Mouse (Mus musculus): Measurements from ENCODE around the gene Sec24a. TPM values are rescaled to one million over a fixed set of nuclear protein-coding genes. Genes with fewer than 3 reads are reported as not detected.

Sec24a gene
- polyA plus RNA-seq, 1 experiment from 2014 or later: 22.8 TPM

DNA sequence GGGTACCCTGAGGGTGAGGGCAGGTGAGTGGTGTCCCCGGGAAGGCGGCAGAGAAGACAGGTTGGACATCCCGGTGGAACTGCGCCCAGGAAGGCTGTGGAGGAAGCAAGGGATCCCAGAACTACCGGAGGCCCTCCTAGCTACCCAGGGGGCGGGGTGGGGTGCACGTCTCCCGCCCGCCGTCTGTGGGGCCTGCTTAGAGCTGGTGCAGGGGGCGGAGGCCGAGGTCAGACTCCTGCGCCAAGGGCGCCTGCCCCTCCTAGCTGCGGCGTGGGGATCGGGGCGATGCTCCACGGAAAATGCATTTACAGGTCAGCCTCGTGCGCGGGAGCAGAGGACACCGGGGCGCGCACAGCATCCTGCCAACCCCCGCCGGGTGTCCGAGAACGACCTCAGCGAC, 113.2 kb downstream of the Sec24a start:
- H3K9ac ChIP-seq (replicated peaks; ENCODE audit: low read depth, low read length): peak overlapping the region; percentile 53
- H3K4me1 ChIP-seq (ENCODE audit: control insufficient read depth, insufficient read depth, low read length): peaks cover 15% of the 10 kb centered on the region
- peak overlapping the region; percentile 70 for H3K4me2 ChIP-seq (ENCODE audit: low read depth, low read length)
- H3K36me3 ChIP-seq (ENCODE audit: control insufficient read depth, insufficient read depth, low read length): no peaks in the 10 kb centered on the region
- peak; percentile 15; the same call in 1 of the 2 replicates for ATAC-seq (ENCODE audit: low read depth)
- H3K27me3 ChIP-seq (ENCODE audit: control insufficient read depth, insufficient read depth, low read length): peaks cover 5% of the 10 kb centered on the region; the same call in 1 of the 2 replicates
- H3K4me3 ChIP-seq (ENCODE audit: low read depth, low read length): peak overlapping the region; percentile 53
- H3K27ac ChIP-seq (ENCODE audit: low read depth, low read length): no peak overlapping the region
- no peaks in the 10 kb centered on the region for H3K9me3 ChIP-seq (ENCODE audit: control insufficient read depth, low read length)
- 0% methylated on average over 27 of the region's 30 CpGs for WGBS

- peak overlapping the region; percentile 53 for H3K4me3 ChIP-seq (ENCODE audit: low read depth, low read length)
- peaks cover 15% of the 10 kb centered on the region for H3K4me1 ChIP-seq (ENCODE audit: control insufficient read depth, insufficient read depth, low read length)
- no peak for ATAC-seq (ENCODE audit: low read depth)
- 3% methylated on average over 7 of the region's 7 CpGs for WGBS
- H3K4me2 ChIP-seq (ENCODE audit: low read depth, low read length): peak overlapping the region; percentile 70
- peaks cover 5% of the 10 kb centered on the region; the same call in 1 of the 2 replicates for H3K27me3 ChIP-seq (ENCODE audit: control insufficient read depth, insufficient read depth, low read length)
- H3K27ac ChIP-seq (ENCODE audit: low read depth, low read length): no peak overlapping the region
- H3K9me3 ChIP-seq (ENCODE audit: control insufficient read depth, low read length): no peaks in the 10 kb centered on the region
- H3K36me3 ChIP-seq (ENCODE audit: control insufficient read depth, insufficient read depth, low read length): no peaks in the 10 kb centered on the region
- H3K9ac ChIP-seq (replicated peaks; ENCODE audit: low read depth, low read length): peak overlapping the region; percentile 53
Observed at GRCm38 (mm10) chr11:51649889-51650199, 113.6 kb downstream of the Sec24a start.

- peak overlapping the region; percentile 53; the same call in 1 of the 2 replicates for H3K4me3 ChIP-seq (ENCODE audit: low read depth, low read length)
- no peak for ATAC-seq (ENCODE audit: low read depth)
- peak overlapping the region; percentile 70 for H3K4me2 ChIP-seq (ENCODE audit: low read depth, low read length)
- H3K27ac ChIP-seq (ENCODE audit: low read depth, low read length): no peak overlapping the region
- no peaks in the 10 kb centered on the region for H3K36me3 ChIP-seq (ENCODE audit: control insufficient read depth, insufficient read depth, low read length)
- no peaks in the 10 kb centered on the region for H3K9me3 ChIP-seq (ENCODE audit: control insufficient read depth, low read length)
- 29% methylated on average over 11 of the region's 11 CpGs for WGBS
- peaks cover 15% of the 10 kb centered on the region for H3K4me1 ChIP-seq (ENCODE audit: control insufficient read depth, insufficient read depth, low read length)
- peaks cover 5% of the 10 kb centered on the region; the same call in 1 of the 2 replicates for H3K27me3 ChIP-seq (ENCODE audit: control insufficient read depth, insufficient read depth, low read length)
- peak overlapping the region; percentile 21; the same call in 1 of the 2 replicates for H3K9ac ChIP-seq (replicated peaks; ENCODE audit: low read depth, low read length)
Observed at GRCm38 (mm10) chr11:51649111-51649888, 114.1 kb downstream of the Sec24a start.

GRCm38 (mm10) chr11:51648566-51648965, 114.9 kb downstream of the Sec24a start:
- Histone ChIP-seq H3K4me1 (ENCODE audit: control insufficient read depth, insufficient read depth, low read length) (peaks cover 15% of the 10 kb centered on the region), H3K36me3 (ENCODE audit: control insufficient read depth, insufficient read depth, low read length) (no peaks in the 10 kb centered on the region), H3K27me3 (ENCODE audit: control insufficient read depth, insufficient read depth, low read length) (peaks cover 5% of the 10 kb centered on the region; the same call in 1 of the 2 replicates), H3K4me3 (ENCODE audit: low read depth, low read length) (no peak overlapping the region), H3K9ac (replicated peaks; ENCODE audit: low read depth, low read length) (no peak overlapping the region), H3K4me2 (ENCODE audit: low read depth, low read length) (peak overlapping the region; percentile 70; the same call in 1 of the 2 replicates), H3K27ac (ENCODE audit: low read depth, low read length) (no peak overlapping the region), H3K9me3 (ENCODE audit: control insufficient read depth, low read length) (no peaks in the 10 kb centered on the region)
- WGBS: 14% methylated on average over 3 of the region's 3 CpGs
- ATAC-seq (ENCODE audit: low read depth): peak; percentile 16; the same call in 1 of the 2 replicates

GRCm38 (mm10) chr11:51646751-51647667, 116.4 kb downstream of the Sec24a start:
- no peak overlapping the region for H3K4me2 ChIP-seq (ENCODE audit: low read depth, low read length)
- no peak for ATAC-seq (ENCODE audit: low read depth)
- H3K9ac ChIP-seq (replicated peaks; ENCODE audit: low read depth, low read length): no peak overlapping the region
- H3K4me3 ChIP-seq (ENCODE audit: low read depth, low read length): no peak overlapping the region
- H3K27me3 ChIP-seq (ENCODE audit: control insufficient read depth, insufficient read depth, low read length): peaks cover 5% of the 10 kb centered on the region; the same call in 1 of the 2 replicates
- no peaks in the 10 kb centered on the region for H3K36me3 ChIP-seq (ENCODE audit: control insufficient read depth, insufficient read depth, low read length)
- WGBS: 52% methylated on average over 15 of the region's 15 CpGs
- no peaks in the 10 kb centered on the region for H3K9me3 ChIP-seq (ENCODE audit: control insufficient read depth, low read length)
- peaks cover 15% of the 10 kb centered on the region for H3K4me1 ChIP-seq (ENCODE audit: control insufficient read depth, insufficient read depth, low read length)
- H3K27ac ChIP-seq (ENCODE audit: low read depth, low read length): peak overlapping the region; percentile 46; the same call in 1 of the 2 replicates

- Histone ChIP-seq H3K4me3 (ENCODE audit: low read depth, low read length) (no peak overlapping the region), H3K27ac (ENCODE audit: low read depth, low read length) (no peak overlapping the region), H3K36me3 (ENCODE audit: control insufficient read depth, insufficient read depth, low read length) (no peaks in the 10 kb centered on the region), H3K4me1 (ENCODE audit: control insufficient read depth, insufficient read depth, low read length) (peaks cover 15% of the 10 kb centered on the region), H3K9ac (replicated peaks; ENCODE audit: low read depth, low read length) (no peak overlapping the region), H3K9me3 (ENCODE audit: control insufficient read depth, low read length) (no peaks in the 10 kb centered on the region), H3K27me3 (ENCODE audit: control insufficient read depth, insufficient read depth, low read length) (peaks cover 5% of the 10 kb centered on the region; the same call in 1 of the 2 replicates), H3K4me2 (ENCODE audit: low read depth, low read length) (no peak overlapping the region)
- WGBS: 86% methylated on average over 7 of the region's 7 CpGs
- ATAC-seq (ENCODE audit: low read depth): no peak
Observed at GRCm38 (mm10) chr11:51646245-51646644, 117.2 kb downstream of the Sec24a start.

GRCm38 (mm10) chr11:51645293-51645692, 118.1 kb downstream of the Sec24a start:
- ATAC-seq (ENCODE audit: low read depth): no peak

GRCm38 (mm10) chr11:51644217-51644616, 119.2 kb downstream of the Sec24a start:
- no peaks in the 10 kb centered on the region for H3K36me3 ChIP-seq (ENCODE audit: control insufficient read depth, insufficient read depth, low read length)
- H3K4me2 ChIP-seq (ENCODE audit: low read depth, low read length): no peak overlapping the region
- H3K27ac ChIP-seq (ENCODE audit: low read depth, low read length): no peak overlapping the region
- no peak for ATAC-seq (ENCODE audit: low read depth)
- no peak overlapping the region for H3K4me3 ChIP-seq (ENCODE audit: low read depth, low read length)
- H3K27me3 ChIP-seq (ENCODE audit: control insufficient read depth, insufficient read depth, low read length): no peaks in the 10 kb centered on the region
- H3K9ac ChIP-seq (replicated peaks; ENCODE audit: low read depth, low read length): no peak overlapping the region
- H3K9me3 ChIP-seq (ENCODE audit: control insufficient read depth, low read length): no peaks in the 10 kb centered on the region
- peaks cover 6% of the 10 kb centered on the region; the same call in 1 of the 2 replicates for H3K4me1 ChIP-seq (ENCODE audit: control insufficient read depth, insufficient read depth, low read length)
- WGBS: 72% methylated on average over 14 of the region's 16 CpGs

More at GRCm38 (mm10) chr11:51645293-51645692, 118.1 kb downstream of the Sec24a start:
- H3K9ac ChIP-seq (replicated peaks; ENCODE audit: low read depth, low read length): no peak overlapping the region
- H3K4me1 ChIP-seq (ENCODE audit: control insufficient read depth, insufficient read depth, low read length): peaks cover 14% of the 10 kb centered on the region
- 79% methylated on average over 13 of the region's 13 CpGs for WGBS
- H3K9me3 ChIP-seq (ENCODE audit: control insufficient read depth, low read length): no peaks in the 10 kb centered on the region
- no peak overlapping the region for H3K4me2 ChIP-seq (ENCODE audit: low read depth, low read length)
- peaks cover 4% of the 10 kb centered on the region; the same call in 1 of the 2 replicates for H3K27me3 ChIP-seq (ENCODE audit: control insufficient read depth, insufficient read depth, low read length)
- H3K4me3 ChIP-seq (ENCODE audit: low read depth, low read length): no peak overlapping the region
- H3K36me3 ChIP-seq (ENCODE audit: control insufficient read depth, insufficient read depth, low read length): no peaks in the 10 kb centered on the region
- no peak overlapping the region for H3K27ac ChIP-seq (ENCODE audit: low read depth, low read length)
